Mouse (Mus musculus): ENCODE data around the gene Irak3.

- TF ChIP-seq POLR2A (IDR thresholded peaks at IDR 0.05; ENCODE audit: low read depth, low read length) = no peak
- no peak for TF ChIP-seq CTCF (IDR thresholded peaks at IDR 0.05; ENCODE audit: extremely low read depth, insufficient read length, insufficient replicate concordance, low read depth, low read length)
Measured at GRCm38 (mm10) chr10:120123721-120124120, 78.2 kb downstream of the Irak3 start.

Data from small intestine, adult 2 months (tissue).